Mouse (Mus musculus): ENCODE results near the gene Zfp523.

- TF ChIP-seq CTCF (IDR thresholded peaks at IDR 0.05; ENCODE audit: low read depth) (peak; percentile 91), EP300 (optimal IDR thresholded peaks at IDR 0.05) (no peak)
These were observed 27.3 kb downstream of the Zfp523 start for GRCm38 (mm10) chr17:28204052-28204720.

All from stomach, postnatal 0 days (tissue).